Mouse (Mus musculus): ENCODE measurements at regions not wholly inside any gene's neighbourhood (a gene's known extent, or its start where the extent isn't known, plus 50 kb on each side); places are given as distances from the start of the nearest gene placed in this dataset.
A peak's percentile ranks its signal among the peaks of the same experiment; 100 is the strongest.

DNA sequence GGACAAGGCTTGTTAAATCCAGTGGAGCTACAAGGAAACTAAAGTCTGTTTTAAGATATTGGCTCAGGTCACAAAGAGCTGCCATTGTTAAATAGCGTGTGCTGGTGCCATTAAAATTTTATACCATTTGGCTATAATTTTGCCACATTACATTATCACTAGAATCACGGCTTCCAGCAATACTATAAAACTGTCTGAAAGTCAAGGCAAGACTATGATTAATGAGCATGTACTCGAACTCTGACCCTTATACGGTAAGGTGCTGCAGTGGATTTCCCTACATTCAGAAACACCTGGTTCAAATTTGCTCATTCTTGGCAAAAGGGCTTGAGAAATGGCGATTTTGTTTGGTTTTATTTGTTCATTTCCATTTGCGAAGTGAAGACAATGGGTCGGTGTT, 119.2 kb upstream of the Mon1b start:
- Histone ChIP-seq H3K27me3 (ENCODE audit: insufficient read depth, low read length) (no peaks in the 10 kb centered on the region), H3K4me3 (ENCODE audit: low read depth, low read length) (no peak overlapping the region), H3K9ac (no peak overlapping the region), H3K4me1 (ENCODE audit: insufficient read depth) (no peaks in the 10 kb centered on the region), H3K9me3 (ENCODE audit: low read depth, low read length) (no peaks in the 10 kb centered on the region), H3K36me3 (ENCODE audit: insufficient read depth) (no peaks in the 10 kb centered on the region), H3K27ac (ENCODE audit: low read depth) (no peak overlapping the region), H3K4me2 (no peak overlapping the region)
- WGBS: 67% methylated on average over 7 of the region's 7 CpGs
- ATAC-seq (ENCODE audit: insufficient read depth) (no peak), DNase-seq (no peak)
- TF ChIP-seq CTCF (IDR thresholded peaks at IDR 0.05; ENCODE audit: low read depth): no peak

DNA sequence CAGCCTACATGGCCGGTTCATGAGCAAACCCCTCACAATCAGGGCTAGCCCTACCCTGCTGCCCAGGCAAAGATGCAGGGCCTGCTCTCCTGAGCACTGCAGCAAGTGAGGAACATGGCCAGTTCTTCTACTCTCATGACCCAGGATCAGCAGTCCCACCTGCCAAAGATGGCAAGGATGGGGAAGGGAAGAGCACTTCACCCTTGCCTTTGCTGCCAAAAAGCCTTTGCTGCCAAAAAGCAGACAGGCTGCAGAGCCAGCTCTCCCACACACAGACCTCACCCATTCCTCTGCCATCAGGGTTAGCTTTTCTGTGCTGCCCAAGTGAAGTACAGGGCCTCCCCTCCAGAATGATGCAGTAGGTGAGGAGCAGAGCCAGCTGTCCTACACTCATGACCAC, 117.5 kb upstream of the Mon1b start:
- Histone ChIP-seq H3K36me3 (ENCODE audit: insufficient read depth) (no peaks in the 10 kb centered on the region), H3K27ac (ENCODE audit: low read depth) (no peak overlapping the region), H3K27me3 (ENCODE audit: insufficient read depth, low read length) (no peaks in the 10 kb centered on the region), H3K4me1 (ENCODE audit: insufficient read depth) (no peaks in the 10 kb centered on the region), H3K4me2 (no peak overlapping the region), H3K4me3 (ENCODE audit: low read depth, low read length) (no peak overlapping the region), H3K9ac (no peak overlapping the region), H3K9me3 (ENCODE audit: low read depth, low read length) (no peaks in the 10 kb centered on the region)
- no peak for TF ChIP-seq CTCF (IDR thresholded peaks at IDR 0.05; ENCODE audit: low read depth)
- WGBS: 87% methylated on average over 1 of the region's 1 CpGs
- DNase-seq: no peak
- ATAC-seq (ENCODE audit: insufficient read depth): no peak

DNA sequence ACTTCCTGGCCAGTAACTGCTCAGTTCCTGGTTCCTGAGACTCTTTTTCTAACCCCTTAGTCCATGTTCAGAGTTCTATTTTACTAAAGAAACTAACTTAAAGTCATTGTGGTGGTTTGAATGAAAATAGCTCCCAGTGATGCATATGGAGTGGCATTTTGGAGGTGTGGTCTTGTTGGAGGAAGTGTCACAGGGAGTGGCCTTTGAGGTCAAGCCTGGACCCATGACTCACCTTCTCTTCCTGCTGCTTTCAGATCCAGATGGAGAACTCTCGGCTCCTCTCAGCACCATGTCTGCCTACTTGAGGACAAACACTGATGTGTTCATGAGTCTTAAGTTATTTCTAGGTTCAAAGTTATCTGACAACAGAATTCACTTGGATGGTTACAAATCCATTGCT, 111.8 kb upstream of the Mon1b start:
- WGBS: 50% methylated on average over 1 of the region's 1 CpGs
- H3K27ac ChIP-seq (ENCODE audit: low read depth): no peak overlapping the region
- H3K27me3 ChIP-seq (ENCODE audit: insufficient read depth, low read length): no peaks in the 10 kb centered on the region
- H3K4me3 ChIP-seq (ENCODE audit: low read depth, low read length): no peak overlapping the region
- DNase-seq (no peak), ATAC-seq (ENCODE audit: insufficient read depth) (no peak)
- no peaks in the 10 kb centered on the region for H3K36me3 ChIP-seq (ENCODE audit: insufficient read depth)
- H3K9ac ChIP-seq: no peak overlapping the region
- H3K4me1 ChIP-seq (ENCODE audit: insufficient read depth): no peaks in the 10 kb centered on the region
- H3K4me2 ChIP-seq: no peak overlapping the region
- H3K9me3 ChIP-seq (ENCODE audit: low read depth, low read length): no peaks in the 10 kb centered on the region
- TF ChIP-seq CTCF (IDR thresholded peaks at IDR 0.05; ENCODE audit: low read depth): no peak

DNA sequence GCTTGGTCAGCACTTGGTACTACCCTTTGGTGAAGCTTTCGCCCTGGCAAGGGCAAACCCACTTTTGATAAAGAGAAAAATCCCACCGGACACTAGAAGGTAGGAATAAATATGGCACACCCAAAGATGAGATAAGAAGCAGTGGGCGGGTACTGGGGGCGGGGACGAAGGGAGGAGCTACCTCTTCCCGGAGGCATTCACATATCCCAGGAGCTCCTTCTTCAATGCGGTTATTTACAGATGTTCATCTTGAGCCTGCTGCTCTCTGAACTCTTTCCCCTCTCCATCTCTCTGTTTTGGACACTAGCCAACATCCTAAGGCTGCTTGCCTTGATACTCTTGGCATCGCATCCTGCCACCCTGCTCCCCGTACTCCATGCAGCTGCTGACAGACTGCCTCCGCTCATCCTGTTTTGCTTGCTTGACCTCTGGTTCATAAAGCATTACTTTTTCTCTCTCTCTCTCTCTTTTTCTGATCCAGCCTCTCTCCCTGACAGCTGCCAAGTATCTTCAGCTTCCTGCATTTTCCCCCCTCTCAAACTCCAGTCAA, 104.2 kb upstream of the Mon1b start:
- peak; percentile 81 for DNase-seq
- Histone ChIP-seq H3K27me3 (ENCODE audit: insufficient read depth, low read length) (no peaks in the 10 kb centered on the region), H3K9me3 (ENCODE audit: low read depth, low read length) (no peaks in the 10 kb centered on the region), H3K36me3 (ENCODE audit: insufficient read depth) (no peaks in the 10 kb centered on the region), H3K4me1 (ENCODE audit: insufficient read depth) (no peaks in the 10 kb centered on the region; the same call in 1 of the 2 replicates), H3K27ac (ENCODE audit: low read depth) (no peak overlapping the region), H3K9ac (no peak overlapping the region), H3K4me2 (peak overlapping the region; percentile 46), H3K4me3 (ENCODE audit: low read depth, low read length) (no peak overlapping the region)
- WGBS: 28% methylated on average over 10 of the region's 10 CpGs
- peak; percentile 86 for ATAC-seq (ENCODE audit: insufficient read depth)
- TF ChIP-seq CTCF (IDR thresholded peaks at IDR 0.05; ENCODE audit: low read depth): no peak

DNA sequence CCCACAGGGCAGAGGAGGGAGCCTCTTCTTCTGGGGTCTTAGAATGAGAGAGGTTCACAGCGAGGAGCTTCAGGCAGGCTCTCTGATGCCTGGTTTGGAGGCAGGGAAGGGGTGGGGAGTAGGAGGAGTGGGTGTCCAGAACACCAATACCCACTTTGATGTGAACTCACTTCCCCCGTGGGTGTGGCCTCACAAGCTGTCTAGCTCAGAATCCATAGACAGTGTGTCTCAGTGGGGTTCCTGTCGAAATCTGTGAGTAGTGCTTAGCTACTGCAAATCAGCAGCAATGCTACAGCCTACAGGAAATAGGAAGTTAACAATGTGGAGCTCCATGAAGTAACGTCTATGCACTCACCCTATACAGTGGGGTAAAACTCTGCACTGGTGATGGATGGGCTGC, 102.5 kb upstream of the Mon1b start:
- TF ChIP-seq CTCF (IDR thresholded peaks at IDR 0.05; ENCODE audit: low read depth): no peak
- Histone ChIP-seq H3K27ac (ENCODE audit: low read depth) (no peak overlapping the region), H3K4me3 (ENCODE audit: low read depth, low read length) (no peak overlapping the region), H3K9ac (no peak overlapping the region), H3K9me3 (ENCODE audit: low read depth, low read length) (no peaks in the 10 kb centered on the region), H3K4me1 (ENCODE audit: insufficient read depth) (no peaks in the 10 kb centered on the region; the same call in 1 of the 2 replicates), H3K36me3 (ENCODE audit: insufficient read depth) (no peaks in the 10 kb centered on the region), H3K4me2 (no peak overlapping the region), H3K27me3 (ENCODE audit: insufficient read depth, low read length) (no peaks in the 10 kb centered on the region)
- WGBS: 38% methylated on average over 4 of the region's 4 CpGs
- ATAC-seq (ENCODE audit: insufficient read depth): no peak
- peak; percentile 14 for DNase-seq

DNA sequence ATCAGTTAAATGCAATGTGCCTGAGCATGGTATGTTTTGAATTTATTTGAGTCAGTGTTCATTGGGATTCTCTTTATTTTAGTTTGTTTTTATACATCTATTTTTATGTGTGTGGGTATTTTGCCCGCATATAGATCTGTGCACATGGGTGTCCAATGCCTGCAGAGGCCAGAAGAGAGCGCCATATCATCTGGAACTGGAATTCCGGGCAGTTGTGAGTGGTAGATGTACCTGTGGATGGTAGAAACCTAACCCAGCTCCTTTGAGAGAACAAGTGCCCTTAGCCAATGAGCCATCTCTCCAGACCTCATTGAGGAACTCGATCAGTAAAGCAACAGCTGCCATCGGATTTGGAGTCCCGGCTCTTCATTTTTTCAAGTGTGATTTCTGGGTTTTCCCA, 94.0 kb upstream of the Mon1b start:
- Histone ChIP-seq H3K9ac (no peak overlapping the region), H3K27ac (ENCODE audit: low read depth) (no peak overlapping the region), H3K4me1 (ENCODE audit: insufficient read depth) (no peaks in the 10 kb centered on the region), H3K9me3 (ENCODE audit: low read depth, low read length) (no peaks in the 10 kb centered on the region), H3K27me3 (ENCODE audit: insufficient read depth, low read length) (no peaks in the 10 kb centered on the region), H3K4me2 (no peak overlapping the region), H3K4me3 (ENCODE audit: low read depth, low read length) (no peak overlapping the region), H3K36me3 (ENCODE audit: insufficient read depth) (no peaks in the 10 kb centered on the region)
- no peak for ATAC-seq (ENCODE audit: insufficient read depth)
- TF ChIP-seq CTCF (IDR thresholded peaks at IDR 0.05; ENCODE audit: low read depth): no peak
- DNase-seq: no peak
- 70% methylated on average over 6 of the region's 6 CpGs for WGBS

DNA sequence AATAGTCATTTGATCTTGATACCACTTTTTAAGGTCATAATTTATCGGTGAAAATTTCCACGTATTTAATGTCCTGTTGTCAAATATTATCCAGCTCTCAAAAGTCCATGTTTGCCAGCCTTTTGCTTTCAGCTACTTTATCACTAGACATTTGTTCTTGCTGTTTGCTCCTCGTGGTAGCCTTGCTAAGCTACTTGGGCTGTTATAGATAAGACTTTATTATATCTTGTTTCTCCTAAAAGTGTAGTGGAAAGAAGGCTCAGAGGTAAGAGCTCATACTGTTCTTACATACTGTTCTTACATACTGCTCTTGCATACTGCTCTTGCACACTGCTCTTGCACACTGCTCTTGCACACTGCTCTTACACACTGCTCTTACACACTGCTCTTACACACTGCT, 93.3 kb upstream of the Mon1b start:
- WGBS: 36% methylated on average over 3 of the region's 3 CpGs
- Histone ChIP-seq H3K4me2 (no peak overlapping the region), H3K27ac (ENCODE audit: low read depth) (no peak overlapping the region), H3K4me3 (ENCODE audit: low read depth, low read length) (no peak overlapping the region), H3K36me3 (ENCODE audit: insufficient read depth) (no peaks in the 10 kb centered on the region), H3K9ac (no peak overlapping the region), H3K9me3 (ENCODE audit: low read depth, low read length) (no peaks in the 10 kb centered on the region), H3K27me3 (ENCODE audit: insufficient read depth, low read length) (no peaks in the 10 kb centered on the region), H3K4me1 (ENCODE audit: insufficient read depth) (no peaks in the 10 kb centered on the region)
- ATAC-seq (ENCODE audit: insufficient read depth) (no peak), DNase-seq (no peak)
- TF ChIP-seq CTCF (IDR thresholded peaks at IDR 0.05; ENCODE audit: low read depth): no peak

DNA sequence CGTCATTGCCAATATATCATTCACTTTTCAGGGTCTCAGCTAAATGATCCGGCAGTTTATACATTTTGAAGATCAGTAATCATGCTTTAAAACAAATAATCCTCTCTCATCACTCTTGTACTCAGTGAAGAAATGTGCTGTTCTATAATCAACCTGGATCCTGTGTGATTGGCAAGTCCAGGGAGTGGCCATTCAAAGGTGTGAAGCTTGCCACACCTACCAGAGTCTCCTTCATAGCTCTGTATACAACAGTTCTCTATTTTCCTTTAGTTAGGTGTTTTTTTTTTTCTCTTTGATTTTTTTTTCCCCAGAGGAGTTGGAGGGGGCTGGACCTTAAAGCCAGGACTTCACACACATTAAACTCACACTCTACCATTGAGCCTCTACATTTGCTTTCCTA, 92.7 kb upstream of the Mon1b start:
- Histone ChIP-seq H3K36me3 (ENCODE audit: insufficient read depth) (no peaks in the 10 kb centered on the region), H3K4me1 (ENCODE audit: insufficient read depth) (no peaks in the 10 kb centered on the region), H3K9ac (no peak overlapping the region), H3K27ac (ENCODE audit: low read depth) (no peak overlapping the region), H3K9me3 (ENCODE audit: low read depth, low read length) (no peaks in the 10 kb centered on the region), H3K4me2 (no peak overlapping the region), H3K4me3 (ENCODE audit: low read depth, low read length) (no peak overlapping the region), H3K27me3 (ENCODE audit: insufficient read depth, low read length) (no peaks in the 10 kb centered on the region)
- TF ChIP-seq CTCF (IDR thresholded peaks at IDR 0.05; ENCODE audit: low read depth): no peak
- 55% methylated on average over 2 of the region's 2 CpGs for WGBS
- no peak for DNase-seq
- no peak for ATAC-seq (ENCODE audit: insufficient read depth)

Measured in lung, embryonic 14.5 days (tissue).